Mouse (Mus musculus): Measurements from ENCODE around the gene Serpina3c.
"Not testable (repeated sequence)": the region's sequence is repeated elsewhere in the genome, so short reads cannot be mapped to it uniquely, and the experiment has no call there.

Gene Serpina3c

GRCm38 (mm10) chr12:104153656-104154055 is at the start of gene Serpina3c:
TSS of gene Serpina3c (minus strand) at chr12:104153870.
- DNase-seq: no peak

- DNase-seq: no peak
Measured at GRCm38 (mm10) chr12:104190852-104191251, 37.2 kb upstream of the Serpina3c start.

- DNase-seq: no peak
Measured at GRCm38 (mm10) chr12:104189246-104189645, 35.6 kb upstream of the Serpina3c start.

- DNase-seq: no peak
Measured at GRCm38 (mm10) chr12:104186041-104186581, 32.4 kb upstream of the Serpina3c start.

GRCm38 (mm10) chr12:104185046-104185445 is 31.4 kb upstream of the Serpina3c start:
- DNase-seq: no peak

- no peak for DNase-seq
Measured at GRCm38 (mm10) chr12:104178987-104179386, 25.3 kb upstream of the Serpina3c start.

- DNase-seq: no peak
Measured at GRCm38 (mm10) chr12:104178577-104178976, 24.9 kb upstream of the Serpina3c start.

- DNase-seq: no peak
Measured at GRCm38 (mm10) chr12:104175636-104176035, 22.0 kb upstream of the Serpina3c start.

GRCm38 (mm10) chr12:104174747-104175146 is 21.1 kb upstream of the Serpina3c start:
- DNase-seq: no peak

GRCm38 (mm10) chr12:104153041-104153645 is 527 bp downstream of the Serpina3c start:
- no peak for DNase-seq

- DNase-seq: no peak
Measured at GRCm38 (mm10) chr12:104151989-104152388, 1.7 kb downstream of the Serpina3c start.

- no peak for DNase-seq
Measured at GRCm38 (mm10) chr12:104145571-104145970, 8.1 kb downstream of the Serpina3c start.

GRCm38 (mm10) chr12:104143286-104143685 is 10.4 kb downstream of the Serpina3c start:
- no peak for DNase-seq

- no peak for DNase-seq
Measured at GRCm38 (mm10) chr12:104142427-104142826, 11.2 kb downstream of the Serpina3c start.

- no peak for DNase-seq
Measured at GRCm38 (mm10) chr12:104141506-104141905, 12.2 kb downstream of the Serpina3c start.

GRCm38 (mm10) chr12:104140543-104141103 is 13.0 kb downstream of the Serpina3c start:
- no peak for DNase-seq

- DNase-seq: no peak
Measured at GRCm38 (mm10) chr12:104138216-104138615, 15.5 kb downstream of the Serpina3c start.

- DNase-seq: no peak
Measured at GRCm38 (mm10) chr12:104131041-104131440, 22.6 kb downstream of the Serpina3c start.

GRCm38 (mm10) chr12:104127696-104128095 is 26.0 kb downstream of the Serpina3c start, which contains the start of gene Serpina3b:
TSS of gene Serpina3b (plus strand) at chr12:104127996.
- no peak for DNase-seq

- no peak for DNase-seq
Measured at GRCm38 (mm10) chr12:104125021-104125560, 28.6 kb downstream of the Serpina3c start.

- DNase-seq: no peak
Measured at GRCm38 (mm10) chr12:104123996-104124395, 29.7 kb downstream of the Serpina3c start.

- DNase-seq: no peak
Measured at GRCm38 (mm10) chr12:104123097-104123496, 30.6 kb downstream of the Serpina3c start.

GRCm38 (mm10) chr12:104114921-104115579 is 38.6 kb downstream of the Serpina3c start:
- no peak for DNase-seq

- DNase-seq: not testable (repeated sequence)
Measured at GRCm38 (mm10) chr12:104112333-104112732, 41.3 kb downstream of the Serpina3c start, which contains the start of gene Serpina3a. TSS of gene Serpina3a (plus strand) at chr12:104112724.
